Mouse (Mus musculus) Muller cell, postnatal 12 days (primary cell): Measurements from ENCODE around the gene Olfr855.

ENCODE experiments used
- DNase-seq: peaks from one replicate; pipeline ENCODE4 v3.0.0-alpha.2; 2015; ENCODE audit errors: inconsistent ontology term

Olfr855 gene

DNA sequence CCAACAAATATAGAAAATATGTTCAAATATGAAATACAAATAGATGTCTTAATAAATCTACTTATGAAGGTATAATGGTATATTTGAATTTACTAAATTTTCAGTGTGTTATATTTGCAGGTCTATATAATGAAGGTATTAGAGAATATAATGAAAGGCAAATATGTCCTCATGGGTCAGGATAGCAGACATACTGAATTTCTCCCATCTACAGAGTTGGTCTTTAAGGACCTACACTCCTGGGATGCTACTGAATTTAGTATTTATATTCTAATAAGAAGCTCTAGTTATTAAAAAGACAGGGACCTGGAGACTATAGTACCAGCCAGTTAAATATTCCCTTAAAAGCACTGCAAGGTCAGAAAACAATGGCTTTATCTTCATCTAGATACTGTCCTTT lies at the start of gene Olfr855:
Gene Olfr855 (plus strand): TSS at position 301 of the 400 bp plus-strand sequence.
- no peak for DNase-seq

- no peak for DNase-seq
Measured at GRCm38 (mm10) chr9:19540976-19541375, 41.4 kb upstream of the Olfr855 start, which contains the start of gene Olfr853. Gene Olfr853 (minus strand): TSS chr9:19541076.

GRCm38 (mm10) chr9:19567282-19567681 lies 15.1 kb upstream of the Olfr855 start, which contains the start of gene Olfr854:
Gene Olfr854 (minus strand): TSS chr9:19567382.
- DNase-seq, result no peak

GRCm38 (mm10) chr9:19621297-19621696 lies 38.9 kb downstream of the Olfr855 start:
- DNase-seq, result no peak

DNA sequence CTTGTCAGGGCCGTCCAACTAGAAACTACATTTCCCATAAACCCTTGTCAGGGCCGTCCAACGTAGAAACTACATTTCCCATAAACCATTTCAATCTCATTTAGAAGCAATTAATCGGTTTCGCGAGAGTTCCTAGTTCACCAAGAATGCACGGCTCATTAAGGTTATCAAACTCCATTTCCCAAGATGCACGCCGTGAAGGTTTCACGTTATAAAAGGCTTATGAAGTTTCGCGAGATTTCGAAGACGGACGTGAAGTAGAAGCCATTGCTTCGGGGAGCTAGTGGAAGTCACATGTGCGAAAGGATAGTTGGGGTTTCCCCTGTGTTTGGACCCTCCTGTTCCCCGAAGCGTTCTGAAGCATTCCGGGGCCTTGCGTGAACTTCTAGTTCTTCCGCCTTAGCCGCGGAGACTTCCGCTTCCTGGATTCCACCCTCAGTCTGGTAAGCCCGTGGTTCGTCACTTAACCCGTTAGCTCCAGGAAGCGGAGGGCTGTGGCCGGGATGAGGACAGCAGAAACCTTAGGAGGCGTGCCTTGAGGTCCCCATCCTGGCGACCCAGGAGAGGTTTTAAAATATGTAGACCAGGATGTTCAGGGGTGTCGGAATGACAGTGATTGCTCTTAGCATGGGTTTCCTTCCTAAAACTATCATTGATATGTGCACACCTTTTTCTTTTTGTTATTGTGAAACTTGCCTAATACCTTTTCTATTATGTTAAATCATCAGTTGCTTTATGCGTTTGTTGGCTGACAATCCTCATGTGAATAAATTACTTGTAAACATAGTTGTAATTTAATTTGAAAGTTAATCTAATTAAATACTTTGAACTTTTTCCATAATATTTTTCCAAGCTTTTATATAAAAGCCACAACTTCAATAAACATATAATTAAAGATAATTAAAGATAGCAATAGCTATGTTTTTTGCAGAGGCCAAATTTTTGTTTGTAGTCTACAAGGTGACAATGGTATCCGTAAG lies 39.7 kb downstream of the Olfr855 start, which contains the start of gene Zfp317:
Gene Zfp317 (plus strand): TSS at position 260 of the 980 bp plus-strand sequence.
- DNase-seq, result peak; percentile 99

- no peak for DNase-seq
Measured at GRCm38 (mm10) chr9:19629574-19629973, 47.2 kb downstream of the Olfr855 start.
